Mouse (Mus musculus): ENCODE measurements around the gene Orc4. TPM values are rescaled to one million over a fixed set of nuclear protein-coding genes. Genes with fewer than 3 reads are reported as not detected.
"Not testable (repeated sequence)": the region's sequence is repeated elsewhere in the genome, so short reads cannot be mapped to it uniquely, and the experiment has no call there.

Gene Orc4
- total RNA-seq, 2 experiments from 2014 or later, result 29.0 to 30.7 TPM

DNA sequence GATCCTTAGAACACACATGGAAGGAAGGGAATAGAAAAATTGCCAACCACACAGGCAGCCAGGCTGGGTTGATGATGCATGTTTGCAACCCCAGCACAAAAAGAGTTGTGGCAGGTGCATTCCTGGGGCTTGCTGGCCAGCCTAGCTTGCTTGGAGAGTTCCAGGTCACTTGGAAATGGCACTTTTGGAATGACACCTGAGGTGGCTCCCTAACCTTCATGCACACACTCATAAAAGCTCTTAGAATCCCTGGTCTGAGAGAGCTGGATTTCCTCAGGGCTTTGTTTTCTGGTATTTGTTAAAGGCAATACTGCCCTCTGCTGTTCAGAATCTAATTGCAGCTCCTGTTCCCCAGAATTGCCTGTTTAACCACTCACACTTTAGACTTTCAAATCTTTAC is 64.1 kb downstream of the Orc4 start:
- peak; percentile 90 for TF ChIP-seq CTCF (IDR thresholded peaks at IDR 0.05)
- DNase-seq, result peak; percentile 29
- Histone ChIP-seq H3K27ac (peak overlapping the region; percentile 46; the same call in 1 of the 2 replicates), H3K4me3 (no peak overlapping the region)
- intact Hi-C loops (cut with DNase I), result loop anchor here (1.0 to 5.0 kb wide), 4 partner anchors 73 to 1394 kb away; no protein-coding TSS in a partner anchor

GRCm38 (mm10) chr2:48868199-48868913 is 81.7 kb downstream of the Orc4 start:
- intact Hi-C loops (cut with DNase I), result no loop called here
- DNase-seq, result no peak
- H3K4me3 ChIP-seq, result no peak overlapping the region
- no peak overlapping the region for H3K27ac ChIP-seq
- no peak for TF ChIP-seq CTCF (IDR thresholded peaks at IDR 0.05)

DNA sequence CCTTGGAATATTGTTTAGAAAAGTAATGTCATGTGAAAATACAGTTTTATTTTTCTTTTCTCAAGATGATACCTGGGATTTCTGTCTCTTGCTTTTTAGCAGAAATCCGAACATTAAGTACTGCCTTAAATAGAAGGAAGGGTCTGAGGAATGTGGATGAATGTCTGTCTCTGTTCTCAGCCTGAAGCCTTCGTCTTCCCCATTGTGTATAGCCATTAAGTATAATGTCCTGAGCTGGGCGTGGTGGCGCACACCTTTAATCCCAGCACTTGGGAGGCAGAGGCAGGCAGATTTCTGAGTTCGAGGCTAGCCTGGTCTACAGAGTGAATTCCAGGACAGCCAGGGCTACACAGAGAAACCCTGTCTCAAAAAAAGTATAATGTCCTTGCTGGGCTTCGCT is 84.5 kb downstream of the Orc4 start:
- H3K27ac ChIP-seq; DNase-seq; H3K4me3 ChIP-seq; intact Hi-C loops (cut with DNase I): not testable (repeated sequence)

Other genes with a start within 250 kb of the Orc4 start
- gene Acvr2a, start 136.2 kb downstream of the Orc4 start, total RNA-seq (2021), result 10 to 100 TPM; 24.1 to 30.4 TPM
- 10 to 100 TPM; 36.0 to 40.2 TPM for gene Mbd5, start 769 bp downstream of the Orc4 start, total RNA-seq (2021)